Mouse (Mus musculus) olfactory bulb, adult 2 months (tissue): ENCODE results near the gene Plekhs1.

Experiments
- CTCF ChIP-seq: fragments of 200-500 bp; IDR thresholded peaks from 2 replicates; pipeline ENCODE4 v1.5.1; 2012; ENCODE audit warnings: low read depth, mild to moderate bottlenecking, low read length, moderate library complexity; ENCODE audit not compliant: insufficient read depth
- POLR2A ChIP-seq: fragments of 200-500 bp; IDR thresholded peaks from 2 replicates; pipeline ENCODE4 v1.6.1; 2012; ENCODE audit warnings: mild to moderate bottlenecking, low read depth, low read length, moderate library complexity; ENCODE audit not compliant: insufficient read depth

GRCm38 (mm10) chr19:56461522-56462101 is at the start of gene Plekhs1:
- TF ChIP-seq POLR2A, result no peak
- TF ChIP-seq CTCF, result no peak
